Mouse (Mus musculus) thymus, adult 2 months (tissue): ENCODE results near the gene Krt27.

ENCODE experiments used
- CTCF ChIP-seq: fragments of 200-500 bp; IDR thresholded peaks from 2 replicates; pipeline ENCODE4 v1.5.1; 2012; ENCODE audit warnings: mild to moderate bottlenecking, control low read depth, low read length, moderate library complexity, borderline replicate concordance; ENCODE audit not compliant: control insufficient read depth, poor library complexity, insufficient read depth; ENCODE audit errors: extremely low read depth
- POLR2A ChIP-seq: fragments of 200-500 bp; IDR thresholded peaks from 2 replicates; pipeline ENCODE4 v1.6.1; 2012; ENCODE audit warnings: mild to moderate bottlenecking, low read length, control low read depth, moderate library complexity; ENCODE audit not compliant: control insufficient read depth, poor library complexity, insufficient read depth; ENCODE audit errors: extremely low read depth

DNA sequence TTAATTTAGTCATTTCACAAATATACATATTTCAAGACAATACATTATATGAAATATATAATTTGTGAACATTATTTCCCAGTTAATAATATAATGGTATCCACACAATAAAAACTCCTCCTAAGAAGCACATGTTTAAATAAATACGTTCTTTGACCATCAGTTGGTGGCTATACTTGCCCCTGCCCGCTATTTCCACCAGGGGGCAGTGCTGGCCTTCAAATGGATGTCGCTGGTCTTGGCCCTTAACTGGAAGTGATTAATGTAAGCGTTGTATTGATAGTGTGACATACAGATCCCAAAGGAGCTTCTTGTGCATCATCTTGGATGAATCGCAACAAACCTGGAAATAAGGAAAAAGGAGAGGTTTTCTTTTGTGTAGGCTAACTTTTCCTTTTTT lies 28.7 kb upstream of the Krt27 start:
- no peak; the same call in 1 of the 2 replicates for TF ChIP-seq CTCF
- TF ChIP-seq POLR2A, result no peak
